Comparison of ENCODE assay signal across 13 mouse cellular contexts in genomic region chr8:106262343-106262742, GRCm38 (mm10). TPM values are rescaled to one million over a fixed set of nuclear protein-coding genes. Genes with fewer than 3 reads are reported as not detected.
A peak's percentile ranks its signal among the peaks of the same experiment; 100 is the strongest.
DNase-seq lines count a peak whose midpoint lies in the region; ATAC-seq lines count a peak whose summit lies in the region.
"Had no signal": no experiment of that assay in that cellular context is flagged by ENCODE, and none has a peak within 500 bp of the region (broad histone marks: within the 10 kb centered on the region; RNA-seq: fewer than 3 reads in every experiment).

No protein-coding gene starts in this region.

- 24% methylated on average over 5 of the region's 5 CpGs for WGBS in heart, embryonic 13.5 days
- WGBS in neural tube, embryonic 15.5 days = 51% methylated on average over 5 of the region's 5 CpGs

- H3K4me3 ChIP-seq in heart, embryonic 13.5 days = no peak overlapping the region
- H3K4me3 ChIP-seq in neural tube, embryonic 15.5 days (replicated peaks) = no peak overlapping the region
- H3K4me3 ChIP-seq: erythroblast, embryonic 14.5 days; limb, embryonic 15.5 days had no signal

- 0 out of 2 replicates have a peak, but pooled peaks have one; percentile 14 for ATAC-seq in frontal cortex, adult (ENCODE audit: low TSS enrichment)
- ATAC-seq in heart, embryonic 13.5 days (ENCODE audit: extremely low read depth, insufficient number of reproducible peaks, low FRiP score, low TSS enrichment) = no peak
- no peak for ATAC-seq in neural tube, embryonic 15.5 days (ENCODE audit: low FRiP score)
- no peak for ATAC-seq in megakaryocyte, adult 5-6 weeks (ENCODE audit: poor library complexity, severe bottlenecking)
- ATAC-seq: intestine, postnatal 0 days had no signal

- H3K9ac ChIP-seq in heart, embryonic 13.5 days = no peak overlapping the region
- H3K9ac ChIP-seq in neural tube, embryonic 15.5 days (replicated peaks) = no peak overlapping the region
- H3K9ac ChIP-seq: limb, embryonic 15.5 days had no signal

- peaks cover 19% of the 10 kb centered on the region; the same call in 1 of the 2 replicates for H3K36me3 ChIP-seq in heart, embryonic 13.5 days
- H3K36me3 ChIP-seq in neural tube, embryonic 15.5 days = peaks cover 46% of the 10 kb centered on the region

- H3K4me1 ChIP-seq in heart, embryonic 13.5 days = peaks cover 25% of the 10 kb centered on the region
- peaks cover 15% of the 10 kb centered on the region for H3K4me1 ChIP-seq in neural tube, embryonic 15.5 days
- H3K4me1 ChIP-seq: limb, embryonic 15.5 days had no signal

- H3K9me3 ChIP-seq in heart, embryonic 13.5 days = no peaks in the 10 kb centered on the region
- no peaks in the 10 kb centered on the region for H3K9me3 ChIP-seq in neural tube, embryonic 15.5 days (replicated peaks)
- H3K9me3 ChIP-seq: limb, embryonic 15.5 days had no signal

- no peaks in the 10 kb centered on the region for H3K27me3 ChIP-seq in heart, embryonic 13.5 days (replicated peaks)
- H3K27me3 ChIP-seq in neural tube, embryonic 15.5 days (replicated peaks) = no peaks in the 10 kb centered on the region
- H3K27me3 ChIP-seq: limb, embryonic 15.5 days had no signal

- H3K4me2 ChIP-seq in heart, embryonic 13.5 days = no peak overlapping the region
- H3K4me2 ChIP-seq in neural tube, embryonic 15.5 days = no peak overlapping the region
- H3K4me2 ChIP-seq: limb, embryonic 15.5 days had no signal

- H3K27ac ChIP-seq in heart, embryonic 13.5 days (replicated peaks) = peak overlapping the region; percentile 38; the same call in 1 of the 2 replicates
- H3K27ac ChIP-seq in neural tube, embryonic 15.5 days (replicated peaks) = 0 out of 2 replicates have a peak overlapping the region, but pooled peaks have one; percentile 41
- H3K27ac ChIP-seq: limb, embryonic 15.5 days had no signal

- no peak for DNase-seq in frontal cortex, postnatal 25 days (ENCODE audit: low spot score in 2 of 2)
- peak; percentile 36 for DNase-seq in lung, postnatal 10 days
- no peak for DNase-seq in lung, postnatal 36 days
- no peak for DNase-seq in kidney, adult 8-10 months
- DNase-seq: cerebellum, postnatal 36 days; right cerebral cortex, postnatal 25 days had no signal

RNA-seq across cellular contexts. Expression of gene Prmt7, which starts 51.6 kb away (rescaled TPM):
- polyA plus RNA-seq in heart, embryonic 13.5 days (2015; fragmentation: Nextera tagmentation; extraction: Ambion mirVana) = 35.7 and 36.6 TPM in 2 replicates
- 65.5 and 66.5 TPM in 2 replicates for polyA plus RNA-seq in neural tube, embryonic 15.5 days (2015; fragmentation: Nextera tagmentation; extraction: Ambion mirVana)
- total RNA-seq in megakaryocyte, adult 5-6 weeks (2015) = 2.7 and 3.7 TPM in 2 replicates
- total RNA-seq in megakaryocyte, adult 5-6 weeks (2017) = 10.3 and 11.6 TPM in 2 replicates

RNA-seq across cellular contexts. Expression of gene Slc7a6os, which starts 51.6 kb away (rescaled TPM):
- 20.2 and 22.7 TPM in 2 replicates for polyA plus RNA-seq in heart, embryonic 13.5 days (2015; fragmentation: Nextera tagmentation; extraction: Ambion mirVana)
- 36.2 and 36.8 TPM in 2 replicates for polyA plus RNA-seq in neural tube, embryonic 15.5 days (2015; fragmentation: Nextera tagmentation; extraction: Ambion mirVana)
- 34.1 and 36.0 TPM in 2 replicates for total RNA-seq in megakaryocyte, adult 5-6 weeks (2015)
- total RNA-seq in megakaryocyte, adult 5-6 weeks (2017) = 24.8 and 34.4 TPM in 2 replicates
